Comparison of ENCODE assay signal across 22 mouse cellular contexts in genomic region chr15:61508806-61509205, GRCm38 (mm10).
A peak's percentile ranks its signal among the peaks of the same experiment; 100 is the strongest.
DNase-seq lines count a peak whose midpoint lies in the region; ATAC-seq and TF ChIP-seq lines count a peak whose summit lies in the region.
"Had no signal": no experiment of that assay in that cellular context is flagged by ENCODE, and none has a peak within 500 bp of the region (broad histone marks: within the 10 kb centered on the region; RNA-seq: fewer than 3 reads in every experiment).

No protein-coding gene starts in this region.

- 75% methylated on average over 6 of the region's 6 CpGs for WGBS in embryonic facial prominence, embryonic 15.5 days
- 75% methylated on average over 6 of the region's 6 CpGs for WGBS in stomach, embryonic 16.5 days

- DNase-seq in layer of hippocampus, adult 9-11 months, result peak; percentile 5
- DNase-seq in layer of hippocampus, adult 2 months (ENCODE audit: low spot score in 2 of 2), result no peak
- DNase-seq in right cerebral cortex, adult 18-20 months, result peak; percentile 22
- DNase-seq in right cerebral cortex, postnatal 14 days, result no peak
- DNase-seq in heart, adult 11 months, result no peak
- no peak for DNase-seq in c-Kit-positive CD71-positive TER-119-positive erythroid progenitor cells, embryonic 14.5 days (ENCODE audit: low spot score)
- DNase-seq: adrenal gland, adult 2 months; adrenal gland, postnatal 25 days; cerebellum, adult 11 months; cerebellum, adult 8-10 months; cerebellum, postnatal 14 days; embryo, embryonic 11 days; gastrocnemius, adult 2 months; gastrocnemius, postnatal 25 days; heart, postnatal 36 days had no signal

- no peak overlapping the region for H3K4me2 ChIP-seq in embryonic facial prominence, embryonic 15.5 days (replicated peaks)
- H3K4me2 ChIP-seq in stomach, embryonic 16.5 days (ENCODE audit: low read depth, low read length), result no peak overlapping the region
- H3K4me2 ChIP-seq: embryonic facial prominence, embryonic 12.5 days; heart, embryonic 13.5 days; hindbrain, embryonic 15.5 days had no signal

- no peaks in the 10 kb centered on the region for H3K27me3 ChIP-seq in embryonic facial prominence, embryonic 15.5 days
- no peaks in the 10 kb centered on the region for H3K27me3 ChIP-seq in stomach, embryonic 16.5 days (ENCODE audit: control insufficient read depth, insufficient read depth, low read length)
- H3K27me3 ChIP-seq: embryonic facial prominence, embryonic 12.5 days; heart, embryonic 13.5 days; hindbrain, embryonic 15.5 days had no signal

- H3K4me1 ChIP-seq in embryonic facial prominence, embryonic 15.5 days, result no peaks in the 10 kb centered on the region
- H3K4me1 ChIP-seq in stomach, embryonic 16.5 days (ENCODE audit: control insufficient read depth, insufficient read depth, low read length), result no peaks in the 10 kb centered on the region
- H3K4me1 ChIP-seq: embryonic facial prominence, embryonic 12.5 days; forebrain, embryonic 10.5 days; heart, embryonic 13.5 days; hindbrain, embryonic 15.5 days had no signal

- H3K9ac ChIP-seq in embryonic facial prominence, embryonic 15.5 days, result no peak overlapping the region
- H3K9ac ChIP-seq in stomach, embryonic 16.5 days (ENCODE audit: low read length), result no peak overlapping the region
- H3K9ac ChIP-seq: embryonic facial prominence, embryonic 12.5 days; heart, embryonic 13.5 days; hindbrain, embryonic 15.5 days had no signal

- no peak overlapping the region for H3K27ac ChIP-seq in layer of hippocampus, adult 2 months
- H3K27ac ChIP-seq in embryonic facial prominence, embryonic 15.5 days (replicated peaks), result 0 out of 2 replicates have a peak overlapping the region, but pooled peaks have one; percentile 17
- peak overlapping the region; percentile 11; the same call in 1 of the 2 replicates for H3K27ac ChIP-seq in stomach, embryonic 16.5 days (ENCODE audit: low read length)
- H3K27ac ChIP-seq: embryonic facial prominence, embryonic 12.5 days; forebrain, embryonic 10.5 days; gastrocnemius, adult 2 months; heart, embryonic 13.5 days; hindbrain, embryonic 15.5 days had no signal

- no peak overlapping the region for H3K4me3 ChIP-seq in layer of hippocampus, adult 2 months
- no peak overlapping the region for H3K4me3 ChIP-seq in embryonic facial prominence, embryonic 15.5 days (replicated peaks)
- H3K4me3 ChIP-seq in stomach, embryonic 16.5 days (replicated peaks; ENCODE audit: low read length), result no peak overlapping the region
- H3K4me3 ChIP-seq: embryonic facial prominence, embryonic 12.5 days; forebrain, embryonic 10.5 days; gastrocnemius, adult 2 months; heart, embryonic 13.5 days; hindbrain, embryonic 15.5 days had no signal

- TF ChIP-seq CTCF in layer of hippocampus, adult 2 months (conservative IDR thresholded peaks at IDR 0.05), result no peak

- ATAC-seq in embryonic facial prominence, embryonic 15.5 days (ENCODE audit: insufficient number of reproducible peaks, low FRiP score, low TSS enrichment, low read depth), result no peak
- ATAC-seq in stomach, embryonic 16.5 days (ENCODE audit: insufficient read depth, low FRiP score), result no peak
- ATAC-seq: forebrain, embryonic 14.5 days had no signal

- H3K36me3 ChIP-seq in embryonic facial prominence, embryonic 15.5 days, result no peaks in the 10 kb centered on the region
- no peaks in the 10 kb centered on the region for H3K36me3 ChIP-seq in stomach, embryonic 16.5 days (ENCODE audit: control insufficient read depth, insufficient read depth, low read length)
- H3K36me3 ChIP-seq: embryonic facial prominence, embryonic 12.5 days; forebrain, embryonic 10.5 days; heart, embryonic 13.5 days; hindbrain, embryonic 15.5 days had no signal

- no peaks in the 10 kb centered on the region for H3K9me3 ChIP-seq in embryonic facial prominence, embryonic 15.5 days (replicated peaks)
- H3K9me3 ChIP-seq in stomach, embryonic 16.5 days (replicated peaks; ENCODE audit: control insufficient read depth, low read length), result no peaks in the 10 kb centered on the region
- H3K9me3 ChIP-seq: embryonic facial prominence, embryonic 12.5 days; forebrain, embryonic 10.5 days; heart, embryonic 13.5 days; hindbrain, embryonic 15.5 days had no signal

Comparison
In these comparisons a context has a peak if more than half of its experiments do, and no peak if none do; other contexts are left out.
1. DNase-seq: peak in layer of hippocampus, adult 9-11 months (single experiment) and right cerebral cortex, adult 18-20 months (single experiment); none in layer of hippocampus, adult 2 months (0 of 2), right cerebral cortex, postnatal 14 days (single experiment), heart, adult 11 months (single experiment) and c-Kit-positive CD71-positive TER-119-positive erythroid progenitor cells, embryonic 14.5 days (single experiment).